Mouse (Mus musculus) 416B (cell line): ENCODE data around the gene Siglecg.

Experiments
- DNase-seq: peaks from one replicate; pipeline ENCODE4 v3.0.0; 2011; ENCODE audit warnings: low read depth

Gene Siglecg

GRCm38 (mm10) chr7:43442684-43443083 is 34.7 kb downstream of the Siglecg start:
- DNase-seq, result no peak

- DNase-seq, result peak; percentile 87
These were observed 35.3 kb downstream of the Siglecg start for GRCm38 (mm10) chr7:43443126-43443916.

DNA sequence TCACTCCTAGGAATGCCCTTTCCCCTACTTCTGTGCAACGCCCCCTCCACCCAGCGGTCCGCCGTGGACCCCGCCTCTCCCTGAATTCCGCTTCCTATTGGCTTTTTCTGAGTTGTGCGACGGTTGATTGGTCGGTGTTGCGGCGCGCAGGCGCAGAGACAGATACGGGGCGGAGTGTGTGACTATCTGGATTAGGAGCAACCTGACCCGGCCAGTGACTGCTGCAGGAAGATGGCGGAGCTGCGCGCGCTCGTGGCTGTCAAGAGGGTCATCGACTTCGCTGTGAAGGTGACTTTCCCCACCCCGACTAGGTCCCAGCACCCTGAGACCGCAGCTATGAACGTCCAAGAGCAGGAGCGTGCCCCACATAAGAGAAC is 35.9 kb downstream of the Siglecg start, which contains the start of the genes Etfb and Gm45233:
Gene Etfb (plus strand): TSS at position 167 of the 377 bp plus-strand sequence.
Gene Gm45233 (plus strand): TSS at position 212 of the 377 bp plus-strand sequence.
- peak; percentile 97 for DNase-seq

DNA sequence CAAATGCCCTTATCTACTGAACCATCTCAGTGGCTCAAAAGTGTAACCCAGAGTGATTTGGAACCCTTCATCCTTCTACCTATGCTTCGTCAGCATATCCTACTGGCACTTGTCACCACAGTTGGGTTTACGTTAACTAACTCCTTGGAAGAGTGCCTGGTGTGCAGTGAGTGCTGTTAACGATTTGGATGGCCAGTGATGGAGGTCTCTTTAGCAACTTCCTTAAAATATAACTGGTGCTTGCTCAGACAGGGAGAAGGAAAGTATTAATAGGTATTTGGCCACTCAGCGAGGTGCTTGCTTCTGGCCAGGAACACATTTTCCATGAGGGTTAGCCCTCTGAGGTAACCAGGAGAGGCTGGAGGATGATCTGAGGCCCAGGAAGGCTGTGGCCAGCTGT is 39.8 kb downstream of the Siglecg start:
- peak; percentile 30 for DNase-seq

- no peak for DNase-seq
These were observed 40.2 kb downstream of the Siglecg start for GRCm38 (mm10) chr7:43448246-43448645.

GRCm38 (mm10) chr7:43449811-43450210 is 41.8 kb downstream of the Siglecg start:
- no peak for DNase-seq

DNA sequence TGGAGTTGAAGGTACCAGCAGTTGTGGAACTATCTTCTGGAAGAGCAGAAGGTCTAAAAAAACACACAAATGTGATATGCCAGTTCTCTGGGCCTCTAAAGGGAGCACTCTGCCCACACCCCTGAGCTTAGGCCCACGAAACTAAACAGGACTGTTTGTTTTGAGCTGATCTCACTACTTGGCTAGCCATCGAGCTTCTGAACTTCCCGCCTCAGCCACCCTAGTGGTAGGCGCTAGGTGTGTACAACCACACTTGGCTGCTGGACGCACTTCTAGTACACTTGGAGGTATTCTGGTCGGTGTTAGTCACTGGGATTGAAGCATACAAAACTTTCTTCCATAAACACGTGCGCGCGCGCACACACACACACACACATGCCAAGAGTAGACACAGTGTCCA is 43.7 kb downstream of the Siglecg start:
- DNase-seq, result no peak

GRCm38 (mm10) chr7:43452609-43453008 is 44.6 kb downstream of the Siglecg start:
- peak; percentile 55 for DNase-seq

DNA sequence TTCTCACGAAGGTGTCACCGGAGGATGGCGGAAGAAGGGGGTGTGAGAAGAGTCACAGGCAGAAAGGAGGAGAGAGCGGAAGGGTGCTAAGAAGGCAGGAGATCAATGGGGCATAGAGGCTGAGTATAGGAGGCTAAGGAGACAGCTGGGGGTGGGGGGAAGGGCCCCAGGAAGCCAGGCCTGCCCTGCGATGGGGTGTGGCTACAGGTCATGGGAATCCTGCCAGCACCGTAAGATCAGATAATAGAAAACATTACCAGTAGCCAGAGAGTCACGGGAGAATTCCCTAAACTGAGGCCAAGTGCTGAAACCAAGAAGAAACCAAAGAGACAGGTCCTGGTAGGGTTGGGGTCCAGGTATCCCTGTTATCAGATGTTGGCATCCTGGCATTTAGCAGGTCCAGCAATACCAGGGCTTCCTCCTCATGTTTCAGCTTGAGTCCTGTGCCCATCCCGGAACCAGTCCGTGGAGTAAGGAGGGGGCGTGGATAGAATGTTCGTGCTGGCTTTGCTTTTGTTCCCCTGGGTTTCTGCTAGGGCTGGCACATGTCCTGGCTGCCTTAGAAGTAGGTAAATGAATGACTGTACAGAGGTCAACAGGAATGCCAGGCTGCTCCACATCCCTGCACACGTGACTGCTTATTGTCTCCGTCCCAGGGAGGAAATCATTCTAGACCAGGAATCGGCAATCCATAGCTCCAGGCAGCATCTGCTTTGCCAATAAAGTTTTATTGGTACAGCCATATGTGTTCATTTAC is 45.8 kb downstream of the Siglecg start:
- DNase-seq, result no peak

GRCm38 (mm10) chr7:43454371-43454770 is 46.4 kb downstream of the Siglecg start:
- no peak for DNase-seq

GRCm38 (mm10) chr7:43462851-43463250 is 54.8 kb downstream of the Siglecg start, which contains the start of gene Vsig10l:
Vsig10l (plus strand) TSS chr7:43463151.
- no peak for DNase-seq

- no peak for DNase-seq
These were observed 56.0 kb downstream of the Siglecg start for GRCm38 (mm10) chr7:43463976-43464375.

GRCm38 (mm10) chr7:43464864-43465343 is 56.9 kb downstream of the Siglecg start:
- DNase-seq, result no peak

DNA sequence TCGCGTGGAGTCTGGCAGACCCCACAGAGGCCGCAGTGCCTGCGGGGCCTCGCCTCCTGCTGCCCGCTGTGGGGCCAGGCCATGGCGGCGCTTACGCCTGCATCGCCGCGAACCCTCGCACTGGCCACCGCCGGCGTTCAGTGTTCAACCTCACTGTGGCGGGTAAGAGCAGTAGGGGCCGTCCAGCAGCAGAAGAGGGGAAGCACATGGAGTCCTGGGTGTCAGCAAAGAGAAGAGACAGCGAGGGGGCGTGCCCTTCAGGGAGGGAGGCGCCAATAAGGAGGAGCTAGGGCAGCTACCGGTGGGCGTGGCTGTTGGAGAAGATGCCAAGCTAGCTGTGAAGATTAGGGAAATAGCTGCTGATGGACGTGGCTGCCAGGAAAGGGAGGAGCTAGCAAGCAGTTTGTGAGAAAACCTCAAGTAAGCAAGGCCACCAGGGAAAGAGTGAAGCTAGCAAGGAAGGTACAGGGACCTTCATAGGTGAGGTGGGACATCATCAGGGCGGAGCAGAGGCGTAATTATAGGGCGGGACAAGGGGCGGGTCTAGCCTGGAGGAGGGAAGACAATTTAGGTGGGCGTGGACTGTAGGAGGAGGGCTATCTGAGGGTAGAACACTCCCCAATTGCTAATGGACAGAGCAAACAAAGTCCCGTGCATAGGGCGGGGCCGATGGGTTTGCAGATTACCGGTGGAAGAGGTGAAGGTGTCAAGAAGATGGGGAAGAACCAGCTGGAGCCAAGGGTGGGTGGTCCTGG is 57.5 kb downstream of the Siglecg start:
- peak; percentile 95 for DNase-seq

DNA sequence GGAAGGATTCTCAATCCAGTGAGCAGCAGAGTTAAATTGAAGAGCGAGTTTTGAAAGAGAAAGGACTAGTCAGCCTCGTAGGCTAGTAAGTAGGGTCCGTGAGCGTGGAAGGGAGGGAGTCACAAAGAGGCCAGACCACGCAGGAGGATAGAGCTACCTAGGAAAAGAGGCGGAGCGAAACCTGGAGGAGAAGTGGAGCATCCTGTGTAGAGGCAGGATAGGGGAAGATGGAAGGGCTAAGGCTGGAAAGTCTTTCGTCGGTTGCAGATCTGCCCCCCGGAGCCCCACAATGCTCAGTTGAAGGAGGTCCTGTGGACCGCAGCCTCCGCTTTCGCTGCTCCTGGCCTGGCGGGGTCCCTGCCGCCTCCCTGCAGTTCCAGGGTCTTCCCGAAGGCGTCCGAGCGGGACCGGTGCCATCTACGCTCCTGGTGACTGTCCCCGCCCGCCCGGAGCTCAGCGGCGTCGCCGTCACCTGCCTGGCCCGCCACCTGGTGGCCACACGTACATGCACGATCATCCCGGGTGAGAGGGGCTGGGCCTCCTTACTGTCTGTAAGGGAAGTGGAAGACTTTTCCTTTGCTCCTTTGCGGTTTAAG is 58.2 kb downstream of the Siglecg start:
- DNase-seq, result peak; percentile 75
